ENCODE assay signal across 9 mouse cellular contexts in genomic region chr14:35358136-35358821, GRCm38 (mm10).
DNase-seq lines count a peak whose midpoint lies in the region; ATAC-seq lines count a peak whose summit lies in the region.
"Had no signal": no experiment of that assay in that cellular context is flagged by ENCODE, and none has a peak within 500 bp of the region (broad histone marks: within the 10 kb centered on the region; RNA-seq: fewer than 3 reads in every experiment).

No protein-coding gene starts in this region.

- H3K4me2 ChIP-seq in hindbrain, embryonic 16.5 days (ENCODE audit: low read length) = no peak overlapping the region

- peaks cover 4% of the 10 kb centered on the region; the same call in 1 of the 2 replicates for H3K4me1 ChIP-seq in hindbrain, embryonic 16.5 days (ENCODE audit: control insufficient read depth, insufficient read depth, low read depth, low read length)
- H3K4me1 ChIP-seq in hindbrain, embryonic 10.5 days (replicated peaks) = no peaks in the 10 kb centered on the region

- H3K36me3 ChIP-seq in hindbrain, embryonic 16.5 days (ENCODE audit: control insufficient read depth, insufficient read depth, low read length) = no peaks in the 10 kb centered on the region
- no peaks in the 10 kb centered on the region for H3K36me3 ChIP-seq in hindbrain, embryonic 10.5 days

- H3K9ac ChIP-seq in hindbrain, embryonic 16.5 days (ENCODE audit: low read depth, low read length) = no peak overlapping the region

- ATAC-seq in hindbrain, embryonic 16.5 days = peak; percentile 79; the same call in 1 of the 2 replicates
- no peak for ATAC-seq in CD4-positive, CD25-positive, alpha-beta regulatory T cell, adult 4 months

- no peak overlapping the region for H3K27ac ChIP-seq in hindbrain, embryonic 16.5 days (ENCODE audit: low read depth, low read length)
- no peak overlapping the region for H3K27ac ChIP-seq in hindbrain, embryonic 10.5 days

- H3K9me3 ChIP-seq in hindbrain, embryonic 16.5 days (ENCODE audit: control insufficient read depth, low read length) = no peaks in the 10 kb centered on the region
- no peaks in the 10 kb centered on the region for H3K9me3 ChIP-seq in hindbrain, embryonic 10.5 days

- H3K4me3 ChIP-seq in hindbrain, embryonic 16.5 days (ENCODE audit: low read length) = no peak overlapping the region
- no peak overlapping the region for H3K4me3 ChIP-seq in hindbrain, embryonic 10.5 days
- H3K4me3 ChIP-seq: myocyte had no signal

- no peaks in the 10 kb centered on the region for H3K27me3 ChIP-seq in hindbrain, embryonic 16.5 days (replicated peaks; ENCODE audit: control insufficient read depth, insufficient read depth, low read length)
- H3K27me3 ChIP-seq in hindbrain, embryonic 10.5 days (ENCODE audit: insufficient read depth, poor library complexity, severe bottlenecking) = no peaks in the 10 kb centered on the region

- DNase-seq in hindbrain, embryonic 10.5 days (ENCODE audit: low spot score) = no peak
- DNase-seq in Muller cell, postnatal 12 days (ENCODE audit: inconsistent ontology term) = peak; percentile 59
- DNase-seq in cerebellum, adult 11 months = peak; percentile 14
- peak; percentile 7 to 12 for DNase-seq in left cerebral cortex, adult 18-20 months (ENCODE audit: low spot score in 2 of 2)
- DNase-seq in testis, postnatal 14 days (ENCODE audit: low spot score) = peak; percentile 33
- no peak for DNase-seq in embryo, embryonic 10 days (ENCODE audit: low spot score)

- WGBS in hindbrain, embryonic 16.5 days = 44% methylated on average over 7 of the region's 7 CpGs
- 59% methylated on average over 7 of the region's 7 CpGs for WGBS in hindbrain, embryonic 10.5 days

Comparison
In these comparisons a context has a peak if more than half of its experiments do, and no peak if none do; other contexts are left out.
1. DNase-seq: peak in Muller cell, postnatal 12 days (single experiment), cerebellum, adult 11 months (single experiment), left cerebral cortex, adult 18-20 months (2 of 2) and testis, postnatal 14 days (single experiment); none in hindbrain, embryonic 10.5 days (single experiment) and embryo, embryonic 10 days (single experiment).